Mouse (Mus musculus) stomach, postnatal 0 days (tissue): Measurements from ENCODE around the gene Kcnj14.

ENCODE experiments used
- CTCF ChIP-seq: IDR thresholded peaks from 2 replicates; pipeline ENCODE4 v1.5.1; 2016; ENCODE audit warnings: antibody characterized with exemption, low read depth, mild to moderate bottlenecking, moderate library complexity
- EP300 ChIP-seq: optimal IDR thresholded peaks from 2 replicates; pipeline ENCODE3; 2016; ENCODE audit warnings: antibody characterized with exemption

GRCm38 (mm10) chr7:45815984-45816351 lies 8.6 kb downstream of the Kcnj14 start:
- TF ChIP-seq EP300: no peak
- no peak for TF ChIP-seq CTCF
